Mouse (Mus musculus): ENCODE measurements at regions not wholly inside any gene's neighbourhood (a gene's known extent, or its start where the extent isn't known, plus 50 kb on each side); places are given as distances from the start of the nearest gene placed in this dataset.
A peak's percentile ranks its signal among the peaks of the same experiment; 100 is the strongest.
"Not testable (repeated sequence)": the region's sequence is repeated elsewhere in the genome, so short reads cannot be mapped to it uniquely, and the experiment has no call there.

GRCm38 (mm10) chr13:12889631-12890030, 89.8 kb upstream of the Prl2c3 start:
- DNase-seq (ENCODE audit: low spot score); H3K27me3 ChIP-seq (ENCODE audit: control insufficient read depth, insufficient read depth, low read length); ATAC-seq (replicated peaks; ENCODE audit: low FRiP score); H3K4me2 ChIP-seq (ENCODE audit: low read depth, low read length, severe bottlenecking); H3K9ac ChIP-seq (ENCODE audit: low read length); H3K4me3 ChIP-seq (ENCODE audit: low read depth, low read length); H3K36me3 ChIP-seq (ENCODE audit: control insufficient read depth, insufficient read depth, low read length); H3K27ac ChIP-seq (ENCODE audit: low read depth, low read length); H3K4me1 ChIP-seq (replicated peaks; ENCODE audit: control insufficient read depth, insufficient read depth, low read length): not testable (repeated sequence)
- H3K9me3 ChIP-seq (ENCODE audit: control insufficient read depth, low read length) = peaks cover 18% of the 10 kb centered on the region
- 89% methylated on average over 20 of the region's 20 CpGs for WGBS

- H3K9me3 ChIP-seq (ENCODE audit: control insufficient read depth, low read length) = peaks cover 20% of the 10 kb centered on the region
- H3K9ac ChIP-seq (ENCODE audit: low read length); H3K27me3 ChIP-seq (ENCODE audit: control insufficient read depth, insufficient read depth, low read length); H3K4me3 ChIP-seq (ENCODE audit: low read depth, low read length); ATAC-seq (replicated peaks; ENCODE audit: low FRiP score); H3K27ac ChIP-seq (ENCODE audit: low read depth, low read length); H3K36me3 ChIP-seq (ENCODE audit: control insufficient read depth, insufficient read depth, low read length); H3K4me2 ChIP-seq (ENCODE audit: low read depth, low read length, severe bottlenecking); H3K4me1 ChIP-seq (replicated peaks; ENCODE audit: control insufficient read depth, insufficient read depth, low read length); DNase-seq (ENCODE audit: low spot score): not testable (repeated sequence)
- WGBS = 75% methylated on average over 2 of the region's 3 CpGs
Measured at GRCm38 (mm10) chr13:12879506-12879905, 79.6 kb upstream of the Prl2c3 start.

- 0 out of 2 replicates have a peak, but pooled peaks have one; percentile 1 for ATAC-seq (replicated peaks; ENCODE audit: low FRiP score)
- peaks cover 12% of the 10 kb centered on the region for H3K9me3 ChIP-seq (ENCODE audit: control insufficient read depth, low read length)
- WGBS = 89% methylated on average over 1 of the region's 1 CpGs
- not testable (repeated sequence) for H3K27me3 ChIP-seq (ENCODE audit: control insufficient read depth, insufficient read depth, low read length); DNase-seq (ENCODE audit: low spot score); H3K4me1 ChIP-seq (replicated peaks; ENCODE audit: control insufficient read depth, insufficient read depth, low read length); H3K27ac ChIP-seq (ENCODE audit: low read depth, low read length); H3K4me2 ChIP-seq (ENCODE audit: low read depth, low read length, severe bottlenecking); H3K9ac ChIP-seq (ENCODE audit: low read length); H3K4me3 ChIP-seq (ENCODE audit: low read depth, low read length); H3K36me3 ChIP-seq (ENCODE audit: control insufficient read depth, insufficient read depth, low read length)
Measured at GRCm38 (mm10) chr13:12864946-12865345, 65.1 kb upstream of the Prl2c3 start.

- Histone ChIP-seq H3K27me3 (ENCODE audit: control insufficient read depth, insufficient read depth, low read length) (no peaks in the 10 kb centered on the region), H3K4me2 (ENCODE audit: low read depth, low read length, severe bottlenecking) (no peak overlapping the region), H3K27ac (ENCODE audit: low read depth, low read length) (no peak overlapping the region), H3K9ac (ENCODE audit: low read length) (no peak overlapping the region), H3K4me3 (ENCODE audit: low read depth, low read length) (no peak overlapping the region), H3K9me3 (ENCODE audit: control insufficient read depth, low read length) (peaks cover 12% of the 10 kb centered on the region), H3K36me3 (ENCODE audit: control insufficient read depth, insufficient read depth, low read length) (no peaks in the 10 kb centered on the region), H3K4me1 (replicated peaks; ENCODE audit: control insufficient read depth, insufficient read depth, low read length) (no peaks in the 10 kb centered on the region)
- ATAC-seq (replicated peaks; ENCODE audit: low FRiP score) (peak; percentile 61), DNase-seq (ENCODE audit: low spot score) (no peak)
Measured at GRCm38 (mm10) chr13:12864263-12864662, 64.4 kb upstream of the Prl2c3 start.

DNA sequence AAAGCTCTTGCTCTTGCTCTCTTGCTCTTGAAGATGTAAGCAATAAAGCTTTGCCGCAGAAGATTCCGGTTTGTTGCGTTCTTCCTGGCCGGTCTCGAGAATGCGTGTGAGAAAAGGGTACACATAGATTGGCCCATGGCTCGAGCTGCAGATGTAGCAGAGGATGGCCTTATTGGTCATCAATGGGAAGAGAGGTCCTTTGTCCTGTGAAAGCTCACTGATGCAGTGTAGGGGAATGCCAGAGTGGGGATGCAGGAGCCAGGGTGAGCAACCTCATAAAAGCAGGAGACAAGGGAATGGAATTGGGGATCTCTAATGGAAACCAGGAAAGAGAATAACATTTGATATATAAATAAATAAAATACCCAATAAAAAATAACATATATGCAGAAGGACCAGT, 63.7 kb upstream of the Prl2c3 start:
- H3K4me3 ChIP-seq (ENCODE audit: low read depth, low read length); H3K36me3 ChIP-seq (ENCODE audit: control insufficient read depth, insufficient read depth, low read length); H3K4me1 ChIP-seq (replicated peaks; ENCODE audit: control insufficient read depth, insufficient read depth, low read length); H3K27ac ChIP-seq (ENCODE audit: low read depth, low read length); H3K9ac ChIP-seq (ENCODE audit: low read length); H3K4me2 ChIP-seq (ENCODE audit: low read depth, low read length, severe bottlenecking); DNase-seq (ENCODE audit: low spot score); H3K27me3 ChIP-seq (ENCODE audit: control insufficient read depth, insufficient read depth, low read length): not testable (repeated sequence)
- ATAC-seq (replicated peaks; ENCODE audit: low FRiP score) = 0 out of 2 replicates have a peak, but pooled peaks have one; percentile 8
- H3K9me3 ChIP-seq (ENCODE audit: control insufficient read depth, low read length) = peaks cover 13% of the 10 kb centered on the region
- 89% methylated on average over 7 of the region's 7 CpGs for WGBS

- WGBS = 96% methylated on average over 16 of the region's 17 CpGs
- H3K4me2 ChIP-seq (ENCODE audit: low read depth, low read length, severe bottlenecking); H3K27ac ChIP-seq (ENCODE audit: low read depth, low read length); DNase-seq (ENCODE audit: low spot score); H3K4me3 ChIP-seq (ENCODE audit: low read depth, low read length); H3K4me1 ChIP-seq (replicated peaks; ENCODE audit: control insufficient read depth, insufficient read depth, low read length); H3K27me3 ChIP-seq (ENCODE audit: control insufficient read depth, insufficient read depth, low read length); H3K36me3 ChIP-seq (ENCODE audit: control insufficient read depth, insufficient read depth, low read length); H3K9ac ChIP-seq (ENCODE audit: low read length); ATAC-seq (replicated peaks; ENCODE audit: low FRiP score): not testable (repeated sequence)
- H3K9me3 ChIP-seq (ENCODE audit: control insufficient read depth, low read length) = peaks cover 18% of the 10 kb centered on the region
Measured at GRCm38 (mm10) chr13:12860954-12861353, 61.1 kb upstream of the Prl2c3 start.

- H3K27me3 ChIP-seq (ENCODE audit: control insufficient read depth, insufficient read depth, low read length); DNase-seq (ENCODE audit: low spot score); H3K9ac ChIP-seq (ENCODE audit: low read length); H3K4me3 ChIP-seq (ENCODE audit: low read depth, low read length); H3K27ac ChIP-seq (ENCODE audit: low read depth, low read length); H3K4me1 ChIP-seq (replicated peaks; ENCODE audit: control insufficient read depth, insufficient read depth, low read length); H3K4me2 ChIP-seq (ENCODE audit: low read depth, low read length, severe bottlenecking); ATAC-seq (replicated peaks; ENCODE audit: low FRiP score); H3K36me3 ChIP-seq (ENCODE audit: control insufficient read depth, insufficient read depth, low read length): not testable (repeated sequence)
- WGBS = 93% methylated on average over 19 of the region's 19 CpGs
- peaks cover 18% of the 10 kb centered on the region for H3K9me3 ChIP-seq (ENCODE audit: control insufficient read depth, low read length)
Measured at GRCm38 (mm10) chr13:12859930-12860329, 60.1 kb upstream of the Prl2c3 start.
